Mouse (Mus musculus) embryo, embryonic 10 days (tissue): ENCODE results near the gene Slc39a11.
A peak's percentile ranks its signal among the peaks of the same experiment; 100 is the strongest.

ENCODE experiments used
- DNase-seq: peaks from one replicate; pipeline ENCODE4 v3.0.0-alpha.2; 2015; ENCODE audit warnings: low spot score

Gene Slc39a11

DNA sequence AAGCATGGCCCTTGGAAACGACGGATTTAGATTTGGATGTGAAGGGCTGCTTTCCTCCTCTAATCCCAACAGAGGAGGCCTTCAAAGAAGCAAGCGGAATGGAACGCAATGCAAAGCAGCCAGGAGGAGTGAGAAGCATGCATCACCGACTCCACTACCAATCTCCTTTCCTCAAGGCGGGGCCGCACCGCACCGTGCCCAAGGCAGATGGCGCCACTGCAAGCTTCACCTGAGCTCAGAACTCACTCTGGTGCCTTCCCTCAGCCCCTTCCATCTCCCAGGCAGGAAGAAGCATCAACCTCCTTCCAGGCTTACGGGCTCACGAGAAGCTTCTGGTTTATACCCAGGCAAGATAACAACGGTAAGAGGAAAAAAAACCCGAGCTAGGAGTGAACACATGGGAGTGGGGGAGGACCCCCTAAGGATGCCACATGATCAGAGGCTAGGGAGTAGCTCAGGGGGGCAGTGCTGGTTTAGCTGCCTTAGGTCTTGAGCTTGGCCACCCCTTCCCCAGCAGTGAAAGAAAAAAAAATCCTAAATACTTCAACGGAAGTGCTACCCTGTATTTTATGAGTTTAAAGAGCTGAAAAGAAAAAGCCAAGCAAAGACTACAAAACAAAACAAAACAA lies 191.2 kb downstream of the Slc39a11 start:
- DNase-seq: peak; percentile 49

- peak; percentile 71 for DNase-seq
These were observed 196.9 kb downstream of the Slc39a11 start for GRCm38 (mm10) chr11:113452861-113453568.

- DNase-seq: no peak
These were observed 198.6 kb downstream of the Slc39a11 start for GRCm38 (mm10) chr11:113451301-113451700.

DNA sequence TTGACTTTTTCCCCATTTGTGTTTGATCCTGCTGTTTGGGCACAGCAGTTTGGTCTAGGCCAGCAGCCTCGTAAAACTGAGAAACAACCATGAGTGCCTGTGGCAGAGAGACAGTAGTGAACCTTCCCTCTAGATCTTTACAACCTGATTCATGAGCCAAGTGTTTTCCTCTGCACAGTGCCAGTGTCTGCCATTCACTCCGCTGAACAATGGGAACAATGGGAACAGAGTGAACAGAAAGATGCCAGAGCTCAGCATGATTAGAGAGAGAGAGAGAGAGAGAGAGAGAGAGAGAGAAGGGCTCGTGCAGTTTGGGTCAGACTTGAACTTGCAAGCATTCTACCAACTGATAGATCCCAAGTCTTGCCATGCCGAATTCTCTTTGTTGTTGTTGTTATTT lies 199.2 kb downstream of the Slc39a11 start:
- no peak for DNase-seq

GRCm38 (mm10) chr11:113450028-113450427 lies 199.9 kb downstream of the Slc39a11 start:
- DNase-seq: no peak

- DNase-seq: no peak
These were observed 207.8 kb downstream of the Slc39a11 start for GRCm38 (mm10) chr11:113442036-113442435.

DNA sequence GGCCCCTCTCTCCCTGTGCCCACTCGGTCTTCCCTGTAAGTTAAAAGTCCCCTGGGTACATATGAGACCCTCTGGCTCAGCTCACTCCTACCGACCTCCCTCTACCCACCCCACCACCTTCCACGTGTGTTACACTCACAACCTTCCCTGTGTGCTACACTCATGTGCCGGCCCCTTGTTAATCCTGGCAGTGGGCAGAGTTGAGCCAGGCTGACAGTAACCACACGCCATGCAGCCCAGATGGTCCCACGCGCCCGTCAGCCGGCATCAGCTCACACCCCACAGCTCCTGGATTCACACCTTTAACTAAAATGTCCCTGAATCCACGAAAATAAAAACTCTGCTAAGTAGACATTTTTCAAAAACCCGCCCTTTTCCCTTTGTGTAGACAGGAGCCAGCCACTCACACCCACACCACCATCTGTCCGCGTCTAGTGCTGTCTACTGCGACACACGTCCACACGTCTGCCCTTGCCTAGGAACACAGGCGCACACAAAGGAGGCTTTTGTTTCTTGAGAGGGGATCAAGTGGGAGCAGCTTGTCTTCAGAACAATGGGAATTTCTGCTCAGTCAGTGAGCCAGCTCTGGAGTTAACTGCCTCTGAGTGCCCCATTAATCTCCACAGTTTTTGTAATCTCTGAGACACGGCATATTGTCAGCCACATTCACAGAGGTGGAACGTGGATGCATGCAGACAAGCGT lies 210.4 kb downstream of the Slc39a11 start:
- DNase-seq: peak; percentile 82

- no peak for DNase-seq
These were observed 211.0 kb downstream of the Slc39a11 start for GRCm38 (mm10) chr11:113438915-113439314.

DNA sequence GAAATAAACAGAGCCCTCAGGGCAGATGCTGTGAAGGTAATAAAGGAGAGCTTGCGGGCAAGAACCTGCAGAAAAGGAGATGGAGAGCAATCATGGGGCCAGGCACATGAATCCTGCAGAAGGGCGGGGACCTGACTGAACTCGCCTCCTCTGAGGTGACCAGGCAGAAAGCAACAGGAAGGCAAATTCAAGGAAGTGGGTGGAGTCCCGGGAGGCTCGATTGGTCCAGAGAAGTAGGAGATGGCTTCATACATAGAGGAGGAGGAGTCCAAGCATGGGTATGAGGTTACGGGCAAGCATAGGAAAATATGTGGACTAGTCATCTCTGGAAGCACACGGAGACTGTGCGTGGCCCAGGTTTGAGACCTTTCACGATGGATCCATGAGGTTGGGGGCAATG lies 212.5 kb downstream of the Slc39a11 start:
- no peak for DNase-seq

DNA sequence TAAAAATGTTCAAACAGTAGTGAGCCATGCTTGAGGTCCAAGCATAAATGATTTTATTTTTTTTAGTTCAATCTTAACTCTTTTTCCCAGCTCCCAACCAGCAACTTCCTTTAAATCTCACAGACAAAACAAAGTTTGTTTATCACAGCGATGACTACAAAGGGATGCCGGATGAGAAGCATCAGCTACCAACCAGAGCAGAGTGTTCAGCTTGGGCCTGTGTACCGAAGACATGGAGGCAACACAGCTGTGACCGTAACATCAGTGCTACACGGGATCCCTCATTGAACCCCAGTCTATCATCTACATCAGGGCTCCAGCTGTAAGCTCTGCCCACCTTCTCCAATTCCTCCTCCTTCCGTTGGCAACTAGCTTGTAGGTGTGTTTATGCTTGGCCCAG lies 213.6 kb downstream of the Slc39a11 start:
- no peak for DNase-seq

- DNase-seq: peak; percentile 52
These were observed 214.2 kb downstream of the Slc39a11 start for GRCm38 (mm10) chr11:113435696-113436095.

- DNase-seq: peak; percentile 36
These were observed 218.7 kb downstream of the Slc39a11 start for GRCm38 (mm10) chr11:113431161-113431560.

DNA sequence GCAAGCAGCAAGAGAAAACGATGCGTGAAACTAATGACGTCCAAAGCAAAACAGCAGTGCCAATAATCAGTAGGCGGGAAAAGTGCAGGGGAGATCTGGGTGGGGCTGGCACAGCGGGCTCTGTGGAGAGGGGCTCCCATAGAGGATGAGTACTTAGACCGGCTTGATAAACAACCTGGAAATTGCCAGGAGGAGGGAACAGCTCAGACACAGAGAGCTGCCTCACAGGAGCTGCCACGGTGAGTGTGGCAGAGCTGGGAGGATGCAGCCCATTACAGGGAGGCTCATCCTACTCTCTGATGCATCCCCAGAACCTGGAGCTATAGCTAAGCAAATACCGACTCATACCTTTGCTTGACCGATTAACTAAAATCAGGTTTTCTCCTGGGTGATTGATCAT lies 224.0 kb downstream of the Slc39a11 start:
- no peak for DNase-seq

DNA sequence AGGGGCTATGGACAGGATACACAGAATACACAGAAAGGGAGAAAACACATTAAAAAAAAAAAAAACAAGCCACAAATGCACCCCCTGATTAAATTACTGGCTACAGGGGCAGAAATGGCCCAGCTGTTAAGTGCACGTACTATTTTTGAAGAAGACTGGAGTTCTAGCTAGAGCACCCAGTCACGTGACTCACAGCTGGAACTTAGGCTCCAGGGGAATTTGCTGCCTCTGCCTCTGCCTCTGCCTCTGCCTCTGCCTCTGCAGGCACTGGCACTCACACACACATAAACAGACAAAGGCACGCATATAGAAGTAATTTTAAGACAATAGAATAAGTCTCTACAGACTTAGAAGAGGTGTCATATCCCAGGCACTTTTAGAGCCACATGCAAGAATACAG lies 224.4 kb downstream of the Slc39a11 start:
- no peak for DNase-seq

GRCm38 (mm10) chr11:113424765-113425164 lies 225.1 kb downstream of the Slc39a11 start:
- DNase-seq: no peak

DNA sequence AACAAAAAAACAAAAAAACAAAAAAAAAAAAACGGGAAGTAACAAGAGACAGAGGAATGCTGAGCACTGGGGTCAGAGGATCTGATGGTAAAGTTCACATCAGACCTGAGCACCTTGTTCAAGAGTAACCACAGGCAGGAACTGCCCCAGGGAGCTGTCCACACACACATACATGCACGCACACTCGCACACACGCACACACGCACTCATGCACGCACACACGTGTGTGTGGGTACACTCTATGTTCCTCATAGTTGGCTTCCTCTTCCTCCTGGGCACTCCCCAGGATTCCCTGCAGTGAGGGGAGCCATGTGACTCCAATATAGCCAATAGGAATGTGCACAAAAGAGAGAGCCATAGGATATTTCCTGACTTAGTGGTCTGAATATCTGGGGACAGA lies 227.3 kb downstream of the Slc39a11 start:
- DNase-seq: no peak

DNA sequence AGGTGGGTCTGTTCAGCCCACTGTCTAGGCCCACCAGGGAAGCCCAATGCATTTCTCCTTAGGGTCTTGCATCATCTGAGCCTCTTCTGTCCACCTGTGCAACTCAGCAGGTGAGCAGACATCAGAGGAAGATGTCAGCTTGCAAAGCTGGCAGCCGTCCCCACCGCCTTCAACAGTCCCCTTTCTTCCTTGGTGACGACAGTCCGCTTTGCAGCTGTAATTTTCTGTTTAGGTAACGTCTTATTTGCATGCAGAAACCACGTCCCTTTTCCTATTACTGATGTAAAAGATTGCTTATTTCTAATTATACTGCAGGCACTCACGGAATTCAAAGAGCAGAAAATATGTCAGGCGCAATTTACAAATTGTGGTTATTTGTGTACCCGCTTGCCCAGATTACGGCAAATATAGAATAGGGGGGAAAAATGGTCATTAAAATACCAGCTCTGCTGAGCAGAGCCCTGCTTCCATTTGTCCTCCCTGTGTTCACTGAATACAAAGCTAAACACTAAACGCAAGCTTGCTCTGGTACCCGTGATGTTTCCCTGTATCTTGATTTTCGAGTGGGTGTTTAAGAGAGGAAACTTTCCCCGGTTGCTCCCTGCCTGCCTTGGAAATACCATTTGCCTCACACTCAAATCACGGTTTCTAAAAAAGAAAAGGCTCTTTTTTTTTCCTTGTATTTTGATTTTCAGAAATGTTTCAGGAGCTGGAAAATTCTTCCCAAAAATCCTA lies 230.8 kb downstream of the Slc39a11 start:
- DNase-seq: no peak

DNA sequence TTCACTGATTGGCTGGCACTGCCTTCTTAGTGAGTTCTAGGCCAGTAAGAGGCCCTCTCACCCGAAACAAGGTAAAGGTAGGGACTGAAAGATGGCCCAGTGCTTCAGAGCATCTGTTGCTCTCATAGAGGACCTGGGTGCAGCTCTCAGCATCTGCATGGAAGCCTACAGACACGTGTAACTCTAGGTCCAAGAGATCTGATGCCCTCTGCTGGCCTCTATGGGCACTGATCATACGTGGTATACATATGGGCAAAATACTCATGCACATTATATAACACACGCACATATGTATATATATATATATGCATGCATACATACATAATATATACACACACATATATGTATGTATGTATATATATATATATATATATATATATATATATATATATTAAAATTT lies 231.9 kb downstream of the Slc39a11 start:
- DNase-seq: no peak

- no peak for DNase-seq
These were observed 237.3 kb downstream of the Slc39a11 start for GRCm38 (mm10) chr11:113412545-113412944.

- no peak for DNase-seq
These were observed 238.1 kb downstream of the Slc39a11 start for GRCm38 (mm10) chr11:113411798-113412197.

- no peak for DNase-seq
These were observed 240.8 kb downstream of the Slc39a11 start for GRCm38 (mm10) chr11:113409121-113409520.

GRCm38 (mm10) chr11:113407474-113407873 lies 242.4 kb downstream of the Slc39a11 start:
- DNase-seq: no peak

DNA sequence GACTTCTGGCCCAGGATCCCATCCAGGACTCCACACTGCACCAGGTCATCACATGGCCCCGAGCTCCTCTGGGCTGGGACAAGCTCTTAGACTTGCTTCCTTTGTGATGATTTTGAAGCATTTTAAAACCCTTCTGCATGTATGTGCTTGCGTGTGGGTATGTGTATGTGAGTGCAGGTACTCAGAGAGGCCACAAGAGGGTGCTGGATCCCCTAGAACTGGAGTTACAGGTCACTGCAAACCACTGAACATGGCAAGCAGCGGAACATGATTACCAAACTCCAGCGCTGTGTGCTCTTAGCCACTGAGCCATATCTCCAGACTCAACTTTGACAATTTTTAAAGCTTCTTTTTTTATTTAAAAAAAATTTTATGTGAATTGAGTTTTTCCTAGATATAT lies 249.0 kb downstream of the Slc39a11 start:
- DNase-seq: no peak
